Comparison of ENCODE assay signal across 12 mouse cellular contexts in the genomic region with DNA sequence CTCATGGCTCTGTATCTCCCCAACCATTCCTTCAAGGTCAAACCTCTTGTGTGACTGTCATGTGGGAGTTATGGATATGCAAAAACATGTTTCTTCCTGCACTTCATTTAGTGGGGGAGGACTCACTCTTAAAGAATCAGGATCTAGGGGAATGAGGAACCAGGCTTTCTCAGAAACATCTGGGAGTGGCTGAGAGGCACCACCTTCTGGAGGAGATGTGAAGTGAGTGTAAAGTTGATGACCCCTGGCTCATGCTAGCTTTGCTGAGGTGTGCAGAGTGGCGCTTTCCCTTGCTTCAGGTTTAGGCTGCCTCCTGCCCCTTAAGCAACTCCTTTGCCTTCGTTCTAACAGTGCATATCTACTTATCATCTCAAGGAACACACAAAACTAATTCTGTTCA.
A peak's percentile ranks its signal among the peaks of the same experiment; 100 is the strongest.
DNase-seq lines count a peak whose midpoint lies in the region; ATAC-seq and TF ChIP-seq lines count a peak whose summit lies in the region.
"Had no signal": no experiment of that assay in that cellular context is flagged by ENCODE, and none has a peak within 500 bp of the region (broad histone marks: within the 10 kb centered on the region; RNA-seq: fewer than 3 reads in every experiment).

No protein-coding gene starts in this region.

- TF ChIP-seq CTCF in layer of hippocampus, adult 2 months (conservative IDR thresholded peaks at IDR 0.05): 0 out of 2 replicates have a peak, but pooled peaks have one; percentile 5

- H3K9me3 ChIP-seq in embryonic facial prominence, embryonic 13.5 days: no peaks in the 10 kb centered on the region
- no peaks in the 10 kb centered on the region for H3K9me3 ChIP-seq in limb, embryonic 14.5 days (ENCODE audit: control insufficient read depth, low read length)

- WGBS in embryonic facial prominence, embryonic 13.5 days: 53% methylated on average over 2 of the region's 2 CpGs
- WGBS in limb, embryonic 14.5 days: 36% methylated on average over 2 of the region's 2 CpGs

- peaks cover 17% of the 10 kb centered on the region for H3K4me1 ChIP-seq in embryonic facial prominence, embryonic 13.5 days
- peaks cover 6% of the 10 kb centered on the region; the same call in 1 of the 2 replicates for H3K4me1 ChIP-seq in limb, embryonic 14.5 days (ENCODE audit: control insufficient read depth, insufficient read depth, low read length)

- H3K36me3 ChIP-seq in embryonic facial prominence, embryonic 13.5 days: no peaks in the 10 kb centered on the region
- no peaks in the 10 kb centered on the region for H3K36me3 ChIP-seq in limb, embryonic 14.5 days (ENCODE audit: control insufficient read depth, insufficient read depth, low read length)

- no peak for ATAC-seq in embryonic facial prominence, embryonic 13.5 days (ENCODE audit: insufficient number of reproducible peaks, insufficient read depth, low FRiP score, low TSS enrichment, low read depth)
- no peak for ATAC-seq in limb, embryonic 14.5 days (ENCODE audit: low FRiP score, low read depth)
- no peak for ATAC-seq in megakaryocyte-erythroid progenitor cell, adult 5-6 weeks (replicated peaks; ENCODE audit: low FRiP score, low TSS enrichment, poor library complexity, severe bottlenecking)
- no peak for ATAC-seq in erythroid progenitor cell, adult 5-6 weeks (replicated peaks; ENCODE audit: low FRiP score, poor library complexity, severe bottlenecking)
- ATAC-seq: midbrain, embryonic 16.5 days had no signal

- H3K4me2 ChIP-seq in embryonic facial prominence, embryonic 13.5 days: no peak overlapping the region
- H3K4me2 ChIP-seq in limb, embryonic 14.5 days (replicated peaks; ENCODE audit: low read depth, low read length, severe bottlenecking): no peak overlapping the region

- H3K27me3 ChIP-seq in embryonic facial prominence, embryonic 13.5 days: no peaks in the 10 kb centered on the region
- no peaks in the 10 kb centered on the region for H3K27me3 ChIP-seq in limb, embryonic 14.5 days (ENCODE audit: control insufficient read depth, insufficient read depth, low read length)

- TF ChIP-seq POLR2A in limb, embryonic 14.5 days (IDR thresholded peaks at IDR 0.05; ENCODE audit: borderline replicate concordance, extremely low read depth, insufficient read depth, insufficient read length): no peak

- no peak overlapping the region for H3K9ac ChIP-seq in embryonic facial prominence, embryonic 13.5 days
- H3K9ac ChIP-seq in limb, embryonic 14.5 days (ENCODE audit: low read depth, low read length, severe bottlenecking): no peak overlapping the region

- no peak overlapping the region for H3K4me3 ChIP-seq in layer of hippocampus, adult 2 months
- no peak overlapping the region for H3K4me3 ChIP-seq in embryonic facial prominence, embryonic 13.5 days
- no peak overlapping the region for H3K4me3 ChIP-seq in limb, embryonic 14.5 days (replicated peaks; ENCODE audit: low read length)

- no peak for DNase-seq in layer of hippocampus, adult 2 months (ENCODE audit: low spot score in 2 of 2)
- DNase-seq in layer of hippocampus, postnatal 36 days: no peak
- peak; percentile 14 for DNase-seq in R1 (ENCODE audit: low read depth, low spot score)
- DNase-seq in limb, embryonic 14.5 days (ENCODE audit: low spot score): peak; percentile 55
- DNase-seq: adrenal gland, postnatal 36 days; cerebellum, postnatal 10 days; spleen, adult 18-20 months; thymus, postnatal 14 days had no signal

- no peak overlapping the region for H3K27ac ChIP-seq in layer of hippocampus, adult 2 months
- H3K27ac ChIP-seq in embryonic facial prominence, embryonic 13.5 days: peak overlapping the region; percentile 45
- no peak overlapping the region for H3K27ac ChIP-seq in limb, embryonic 14.5 days (replicated peaks; ENCODE audit: low read depth, low read length)

Comparison
In these comparisons a context has a peak if more than half of its experiments do, and no peak if none do; other contexts are left out.
1. DNase-seq: peak in R1 (single experiment) and limb, embryonic 14.5 days (single experiment); none in layer of hippocampus, adult 2 months (0 of 2) and layer of hippocampus, postnatal 36 days (0 of 2).